In genomic region chr19:46356701-46357138, GRCm38 (mm10) we compare ENCODE assay signal across 8 mouse cellular contexts. TPM values are rescaled to one million over a fixed set of nuclear protein-coding genes. Genes with fewer than 3 reads are reported as not detected.
DNase-seq lines count a peak whose midpoint lies in the region; ATAC-seq and TF ChIP-seq lines count a peak whose summit lies in the region.

No protein-coding gene starts in this region.

- WGBS in forebrain, embryonic 10.5 days: under 1% methylated on average over 29 of the region's 29 CpGs
- 1% methylated on average over 29 of the region's 29 CpGs for WGBS in heart, embryonic 16.5 days
- WGBS in liver, embryonic 14.5 days (ENCODE audit: insufficient replicate concordance): under 1% methylated on average over 29 of the region's 29 CpGs
- under 1% methylated on average over 29 of the region's 29 CpGs for WGBS in neural tube, embryonic 11.5 days
- under 1% methylated on average over 29 of the region's 29 CpGs for WGBS in stomach, embryonic 16.5 days

- no peaks in the 10 kb centered on the region for H3K9me3 ChIP-seq in forebrain, embryonic 10.5 days
- no peaks in the 10 kb centered on the region for H3K9me3 ChIP-seq in heart, embryonic 16.5 days (replicated peaks; ENCODE audit: control insufficient read depth, low read length)
- no peaks in the 10 kb centered on the region for H3K9me3 ChIP-seq in liver, embryonic 14.5 days (ENCODE audit: control insufficient read depth, low read length)
- no peaks in the 10 kb centered on the region for H3K9me3 ChIP-seq in neural tube, embryonic 11.5 days (ENCODE audit: control insufficient read depth, low read length)
- H3K9me3 ChIP-seq in stomach, embryonic 16.5 days (replicated peaks; ENCODE audit: control insufficient read depth, low read length): no peaks in the 10 kb centered on the region

- H3K27ac ChIP-seq in forebrain, embryonic 10.5 days: peak overlapping the region; percentile 81
- 0 out of 2 replicates have a peak overlapping the region, but pooled peaks have one; percentile 0 for H3K27ac ChIP-seq in heart, embryonic 16.5 days (ENCODE audit: low read length)
- H3K27ac ChIP-seq in liver, embryonic 14.5 days: no peak overlapping the region
- no peak overlapping the region for H3K27ac ChIP-seq in neural tube, embryonic 11.5 days (ENCODE audit: low read depth, low read length)
- H3K27ac ChIP-seq in stomach, embryonic 16.5 days (ENCODE audit: low read length): peak overlapping the region; percentile 84

- H3K36me3 ChIP-seq in forebrain, embryonic 10.5 days (replicated peaks): no peaks in the 10 kb centered on the region
- no peaks in the 10 kb centered on the region for H3K36me3 ChIP-seq in heart, embryonic 16.5 days (ENCODE audit: control insufficient read depth, insufficient read depth)
- H3K36me3 ChIP-seq in liver, embryonic 14.5 days (replicated peaks; ENCODE audit: control insufficient read depth, insufficient read depth, low read depth): no peaks in the 10 kb centered on the region
- H3K36me3 ChIP-seq in neural tube, embryonic 11.5 days (ENCODE audit: control insufficient read depth, insufficient read depth, low read length): no peaks in the 10 kb centered on the region
- no peaks in the 10 kb centered on the region for H3K36me3 ChIP-seq in stomach, embryonic 16.5 days (ENCODE audit: control insufficient read depth, insufficient read depth, low read length)

- peak; percentile 49 to 59 for DNase-seq in CD8-positive naive resting alpha-beta T cell, adult 2 months (ENCODE audit: low read depth in 2 of 2, low spot score in 2 of 2)
- DNase-seq in c-Kit-positive CD71-negative TER-119-negative erythroid progenitor cells, embryonic 14.5 days (ENCODE audit: low read depth): peak; percentile 66
- peak; percentile 84 for DNase-seq in forebrain, embryonic 10.5 days (ENCODE audit: extremely low spot score, low spot score)
- peak; percentile 91 to 96 for DNase-seq in kidney, postnatal 25 days
- DNase-seq in liver, embryonic 14.5 days (ENCODE audit: low read depth in 3 of 3, low spot score in 3 of 3): peak; percentile 73 to 83 (median 75)
- DNase-seq in neural tube, embryonic 11.5 days (ENCODE audit: low spot score): peak; percentile 87

- peaks cover 33% of the 10 kb centered on the region for H3K27me3 ChIP-seq in forebrain, embryonic 10.5 days (ENCODE audit: poor library complexity, severe bottlenecking)
- 0 out of 2 replicates have a peak, but pooled peaks cover 8% of the 10 kb centered on the region for H3K27me3 ChIP-seq in heart, embryonic 16.5 days (ENCODE audit: control insufficient read depth, insufficient read depth, low read length)
- no peaks in the 10 kb centered on the region for H3K27me3 ChIP-seq in liver, embryonic 14.5 days (ENCODE audit: control insufficient read depth, insufficient read depth, low read length)
- H3K27me3 ChIP-seq in neural tube, embryonic 11.5 days (ENCODE audit: control insufficient read depth, insufficient read depth, low read length): peaks cover 10% of the 10 kb centered on the region
- H3K27me3 ChIP-seq in stomach, embryonic 16.5 days (ENCODE audit: control insufficient read depth, insufficient read depth, low read length): no peaks in the 10 kb centered on the region

- H3K9ac ChIP-seq in heart, embryonic 16.5 days (ENCODE audit: low read length): peak overlapping the region; percentile 61
- peak overlapping the region; percentile 72 for H3K9ac ChIP-seq in liver, embryonic 14.5 days (replicated peaks)
- peak overlapping the region; percentile 61 for H3K9ac ChIP-seq in neural tube, embryonic 11.5 days (ENCODE audit: low read length)
- H3K9ac ChIP-seq in stomach, embryonic 16.5 days (ENCODE audit: low read length): peak overlapping the region; percentile 72

- TF ChIP-seq CTCF in liver, embryonic 14.5 days (IDR thresholded peaks at IDR 0.05; ENCODE audit: low read depth): no peak

- TF ChIP-seq EP300 in liver, embryonic 14.5 days (IDR thresholded peaks at IDR 0.05; ENCODE audit: low read depth): no peak

- peaks cover 22% of the 10 kb centered on the region for H3K4me1 ChIP-seq in forebrain, embryonic 10.5 days
- peaks cover 2% of the 10 kb centered on the region; the same call in 1 of the 2 replicates for H3K4me1 ChIP-seq in heart, embryonic 16.5 days (ENCODE audit: control insufficient read depth, insufficient read depth, low read length)
- peaks cover 12 to 26% of the 10 kb centered on the region in 2 experiments for H3K4me1 ChIP-seq in liver, embryonic 14.5 days (replicated peaks; ENCODE audit: control insufficient read depth in 2 of 2, insufficient read depth in 2 of 2, low read length in 1 of 2)
- no peaks in the 10 kb centered on the region for H3K4me1 ChIP-seq in neural tube, embryonic 11.5 days (ENCODE audit: control insufficient read depth, insufficient read depth, low read length)
- no peaks in the 10 kb centered on the region for H3K4me1 ChIP-seq in stomach, embryonic 16.5 days (ENCODE audit: control insufficient read depth, insufficient read depth, low read length)

- H3K4me2 ChIP-seq in heart, embryonic 16.5 days (ENCODE audit: low read depth, low read length): peak overlapping the region; percentile 65
- peak overlapping the region; percentile 100 for H3K4me2 ChIP-seq in liver, embryonic 14.5 days (ENCODE audit: low read depth)
- H3K4me2 ChIP-seq in neural tube, embryonic 11.5 days (ENCODE audit: low read depth): peak overlapping the region; percentile 72
- peak overlapping the region; percentile 70 for H3K4me2 ChIP-seq in stomach, embryonic 16.5 days (ENCODE audit: low read depth, low read length)

- H3K4me3 ChIP-seq in forebrain, embryonic 10.5 days: peak overlapping the region; percentile 60
- H3K4me3 ChIP-seq in heart, embryonic 16.5 days (ENCODE audit: low read length): peak overlapping the region; percentile 50
- H3K4me3 ChIP-seq in liver, embryonic 14.5 days (ENCODE audit: insufficient read depth in 1 of 2, low read depth in 2 of 2, low read length in 2 of 2): peak overlapping the region; percentile 63 to 77
- peak overlapping the region; percentile 44 for H3K4me3 ChIP-seq in neural tube, embryonic 11.5 days (ENCODE audit: low read depth, low read length)
- peak overlapping the region; percentile 53 for H3K4me3 ChIP-seq in stomach, embryonic 16.5 days (replicated peaks; ENCODE audit: low read length)

- ATAC-seq in heart, embryonic 16.5 days (replicated peaks; ENCODE audit: extremely low read depth, insufficient read depth, low FRiP score): peak; percentile 85
- peak; percentile 86 for ATAC-seq in liver, embryonic 14.5 days (ENCODE audit: insufficient read depth)
- peak; percentile 67 for ATAC-seq in neural tube, embryonic 11.5 days (ENCODE audit: insufficient read depth, low FRiP score, low TSS enrichment)
- peak; percentile 88 for ATAC-seq in stomach, embryonic 16.5 days (ENCODE audit: insufficient read depth, low FRiP score)

RNA-seq across cellular contexts. Expression of gene 2310034G01Rik, which starts 6.6 kb away (rescaled TPM):
- polyA plus RNA-seq in forebrain, embryonic 10.5 days (2016; fragmentation: Nextera tagmentation; extraction: Ambion mirVana): 1.0 and 1.1 TPM in 2 replicates
- polyA plus RNA-seq in heart, embryonic 16.5 days (2015; fragmentation: Nextera tagmentation; extraction: Ambion mirVana): 1.1 and 1.2 TPM in 2 replicates
- 0.17 and 0.21 TPM in 2 replicates for polyA plus RNA-seq in liver, embryonic 14.5 days (2012; rRNA removed)
- 0.16 and 0.74 TPM in 2 replicates for polyA plus RNA-seq in liver, embryonic 14.5 days (2014; fragmentation: Nextera tagmentation; extraction: Ambion mirVana)
- 1.2 and 2.4 TPM in 2 replicates for polyA plus RNA-seq in neural tube, embryonic 11.5 days (2014; fragmentation: Nextera tagmentation; extraction: Ambion mirVana)
- 1.7 and 1.8 TPM in 2 replicates for polyA plus RNA-seq in stomach, embryonic 16.5 days (2015; fragmentation: Nextera tagmentation; extraction: Ambion mirVana)

RNA-seq across cellular contexts. Expression of gene Mfsd13a, which starts 15.8 kb away (rescaled TPM):
- polyA plus RNA-seq in forebrain, embryonic 10.5 days (2016; fragmentation: Nextera tagmentation; extraction: Ambion mirVana): 12.5 and 13.3 TPM in 2 replicates
- 6.0 TPM in 2 replicates for polyA plus RNA-seq in heart, embryonic 16.5 days (2015; fragmentation: Nextera tagmentation; extraction: Ambion mirVana)
- 9.5 and 12.5 TPM in 2 replicates for polyA plus RNA-seq in liver, embryonic 14.5 days (2012; rRNA removed)
- polyA plus RNA-seq in liver, embryonic 14.5 days (2014; fragmentation: Nextera tagmentation; extraction: Ambion mirVana): 8.3 and 9.5 TPM in 2 replicates
- 6.8 and 7.3 TPM in 2 replicates for polyA plus RNA-seq in neural tube, embryonic 11.5 days (2014; fragmentation: Nextera tagmentation; extraction: Ambion mirVana)
- 13.8 and 16.8 TPM in 2 replicates for polyA plus RNA-seq in stomach, embryonic 16.5 days (2015; fragmentation: Nextera tagmentation; extraction: Ambion mirVana)

RNA-seq across cellular contexts. Expression of gene Cuedc2, which starts 18.2 kb away (rescaled TPM):
- 206 and 224 TPM in 2 replicates for polyA plus RNA-seq in forebrain, embryonic 10.5 days (2016; fragmentation: Nextera tagmentation; extraction: Ambion mirVana)
- polyA plus RNA-seq in heart, embryonic 16.5 days (2015; fragmentation: Nextera tagmentation; extraction: Ambion mirVana): 142 and 150 TPM in 2 replicates
- 35.3 and 54.9 TPM in 2 replicates for polyA plus RNA-seq in liver, embryonic 14.5 days (2012; rRNA removed)
- polyA plus RNA-seq in liver, embryonic 14.5 days (2014; fragmentation: Nextera tagmentation; extraction: Ambion mirVana): 76.6 and 79.2 TPM in 2 replicates
- 263 and 274 TPM in 2 replicates for polyA plus RNA-seq in neural tube, embryonic 11.5 days (2014; fragmentation: Nextera tagmentation; extraction: Ambion mirVana)
- 131 and 133 TPM in 2 replicates for polyA plus RNA-seq in stomach, embryonic 16.5 days (2015; fragmentation: Nextera tagmentation; extraction: Ambion mirVana)

RNA-seq across cellular contexts. Expression of gene Fbxl15, which starts 28.7 kb away (rescaled TPM):
- polyA plus RNA-seq in forebrain, embryonic 10.5 days (2016; fragmentation: Nextera tagmentation; extraction: Ambion mirVana): 17.9 and 18.0 TPM in 2 replicates
- polyA plus RNA-seq in heart, embryonic 16.5 days (2015; fragmentation: Nextera tagmentation; extraction: Ambion mirVana): 11.0 and 12.8 TPM in 2 replicates
- polyA plus RNA-seq in liver, embryonic 14.5 days (2012; rRNA removed): 6.3 and 8.0 TPM in 2 replicates
- polyA plus RNA-seq in liver, embryonic 14.5 days (2014; fragmentation: Nextera tagmentation; extraction: Ambion mirVana): 10.0 and 12.5 TPM in 2 replicates
- 22.0 and 24.5 TPM in 2 replicates for polyA plus RNA-seq in neural tube, embryonic 11.5 days (2014; fragmentation: Nextera tagmentation; extraction: Ambion mirVana)
- polyA plus RNA-seq in stomach, embryonic 16.5 days (2015; fragmentation: Nextera tagmentation; extraction: Ambion mirVana): 14.1 and 16.0 TPM in 2 replicates

RNA-seq across cellular contexts. Expression of gene Psd, which starts 29.8 kb away (rescaled TPM):
- polyA plus RNA-seq in forebrain, embryonic 10.5 days (2016; fragmentation: Nextera tagmentation; extraction: Ambion mirVana): 2.8 and 2.9 TPM in 2 replicates
- polyA plus RNA-seq in heart, embryonic 16.5 days (2015; fragmentation: Nextera tagmentation; extraction: Ambion mirVana): 4.1 and 5.1 TPM in 2 replicates
- polyA plus RNA-seq in liver, embryonic 14.5 days (2012; rRNA removed): 4.9 and 5.9 TPM in 2 replicates
- 4.9 and 6.2 TPM in 2 replicates for polyA plus RNA-seq in liver, embryonic 14.5 days (2014; fragmentation: Nextera tagmentation; extraction: Ambion mirVana)
- polyA plus RNA-seq in neural tube, embryonic 11.5 days (2014; fragmentation: Nextera tagmentation; extraction: Ambion mirVana): 10.9 and 12.7 TPM in 2 replicates
- 22.1 and 23.0 TPM in 2 replicates for polyA plus RNA-seq in stomach, embryonic 16.5 days (2015; fragmentation: Nextera tagmentation; extraction: Ambion mirVana)

Comparison
In these comparisons a context has a peak if more than half of its experiments do, and no peak if none do; other contexts are left out.
1. H3K27ac ChIP-seq: peak in forebrain, embryonic 10.5 days (single experiment), heart, embryonic 16.5 days (single experiment) and stomach, embryonic 16.5 days (single experiment); none in liver, embryonic 14.5 days (single experiment) and neural tube, embryonic 11.5 days (single experiment).
2. Peak in every context shown above with its lines, with median percentiles within 50 percentile points of each other: DNase-seq, H3K4me3 ChIP-seq, ATAC-seq, H3K4me2 ChIP-seq and H3K9ac ChIP-seq.